Mouse (Mus musculus) left cerebral cortex, adult 11 months (tissue): ENCODE data around the gene Zdhhc14.

Experiments
- DNase-seq: peaks from one replicate; pipeline ENCODE4 v3.0.0; 2022; ENCODE audit warnings: low spot score

Gene Zdhhc14

DNA sequence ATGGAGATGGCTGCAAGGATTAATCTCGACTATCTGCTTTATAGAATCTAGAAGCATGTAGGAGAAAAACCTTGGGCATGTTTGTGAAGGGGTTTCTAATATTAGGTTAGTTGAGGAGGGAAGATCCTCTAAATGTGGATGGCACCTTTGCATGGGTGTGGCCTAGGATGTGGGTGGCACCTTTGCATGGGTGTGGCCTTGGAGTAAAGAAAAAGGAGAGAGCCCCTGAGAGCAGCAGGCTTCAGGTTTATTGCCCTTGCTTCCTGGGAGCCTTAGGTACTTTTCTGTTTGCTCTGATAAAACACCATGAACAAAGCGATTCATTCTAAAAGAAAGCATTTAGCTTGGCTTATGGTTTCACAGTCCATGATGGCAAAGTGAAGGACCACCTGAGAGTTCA lies 62.2 kb downstream of the Zdhhc14 start:
- DNase-seq, result no peak

GRCm38 (mm10) chr17:5556568-5556967 lies 64.2 kb downstream of the Zdhhc14 start:
- no peak for DNase-seq

DNA sequence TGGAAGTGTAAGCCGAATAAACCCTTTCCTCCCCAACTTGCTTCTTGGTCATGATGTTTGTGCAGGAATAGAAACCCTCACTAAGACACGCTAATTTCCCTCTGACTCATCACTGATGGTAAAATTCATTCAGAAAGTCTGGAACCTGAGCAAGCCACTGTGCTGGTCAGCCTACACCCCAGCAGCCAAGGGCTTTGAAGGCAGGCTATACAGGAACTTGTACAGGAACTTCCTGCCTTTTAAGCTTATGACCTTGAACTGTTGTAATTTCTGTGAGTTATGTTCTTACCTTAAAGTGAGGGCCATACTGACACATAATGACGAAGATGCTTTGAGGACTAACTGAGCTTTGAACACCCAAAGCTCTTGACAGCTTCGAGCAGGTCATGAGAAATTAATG lies 67.9 kb downstream of the Zdhhc14 start:
- DNase-seq, result no peak

DNA sequence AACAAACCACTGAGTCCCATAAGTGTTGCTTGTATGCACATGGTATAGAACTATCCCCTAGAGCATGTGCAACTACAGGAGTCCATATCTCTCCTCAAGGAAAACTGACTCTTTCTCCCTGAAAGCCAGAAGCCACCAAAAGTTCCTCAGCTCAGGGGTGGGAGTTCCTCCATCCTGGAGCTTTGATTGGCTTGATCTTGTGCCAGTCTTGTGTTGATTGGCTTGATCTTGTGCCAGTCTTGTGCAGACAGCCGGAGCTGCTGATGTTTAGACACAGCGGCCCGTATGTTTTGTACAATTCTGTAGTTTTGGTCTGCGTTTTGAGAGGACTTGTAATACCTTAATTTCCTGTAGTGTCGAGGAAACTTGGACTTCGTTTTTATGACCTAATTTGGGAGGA lies 70.8 kb downstream of the Zdhhc14 start:
- DNase-seq, result no peak

GRCm38 (mm10) chr17:5566006-5566405 lies 73.6 kb downstream of the Zdhhc14 start:
- DNase-seq, result no peak

- DNase-seq, result no peak
Measured at GRCm38 (mm10) chr17:5567943-5568342, 75.6 kb downstream of the Zdhhc14 start.

DNA sequence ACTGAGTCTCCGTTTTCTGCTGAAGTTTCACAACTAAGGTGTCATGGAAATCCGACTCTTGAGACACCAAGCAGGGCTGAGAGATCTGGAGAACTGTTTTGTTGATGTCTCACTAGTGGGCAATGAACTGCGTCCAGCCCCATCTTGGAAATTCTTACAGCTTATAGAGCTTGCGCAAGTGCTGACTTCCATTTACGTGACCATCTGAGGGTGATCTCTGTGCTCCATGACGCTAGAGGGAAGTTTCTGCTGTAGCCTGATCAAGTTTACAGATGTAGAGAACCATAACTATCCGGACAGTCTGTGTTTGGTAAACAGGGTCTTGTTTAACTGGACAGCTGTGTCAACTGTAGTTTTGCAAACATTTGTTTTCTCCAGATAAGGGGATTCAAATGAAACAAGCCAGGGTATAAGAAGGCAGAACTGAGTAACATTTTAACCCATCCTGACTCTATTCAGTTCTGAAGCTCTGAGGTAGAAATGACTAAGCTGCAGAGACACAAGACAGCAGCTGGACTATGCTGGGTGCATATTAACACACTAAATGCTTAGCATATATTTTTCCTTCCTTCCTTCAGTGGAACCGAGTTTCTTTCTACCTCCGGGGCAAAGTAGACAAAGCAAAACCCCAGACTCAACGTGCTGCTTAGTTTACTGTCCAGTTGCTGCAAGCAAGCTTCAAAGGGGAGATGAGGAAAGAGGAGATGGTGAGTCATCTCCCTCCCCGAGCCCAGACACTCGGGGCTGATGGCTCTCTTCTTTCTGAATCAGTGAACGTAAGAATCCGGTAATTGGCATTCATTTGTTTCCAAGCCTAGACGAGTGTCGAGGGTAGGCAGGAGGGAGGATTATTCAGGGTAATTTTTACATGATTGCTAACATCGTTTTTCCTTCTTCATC lies 77.0 kb downstream of the Zdhhc14 start:
- no peak for DNase-seq

DNA sequence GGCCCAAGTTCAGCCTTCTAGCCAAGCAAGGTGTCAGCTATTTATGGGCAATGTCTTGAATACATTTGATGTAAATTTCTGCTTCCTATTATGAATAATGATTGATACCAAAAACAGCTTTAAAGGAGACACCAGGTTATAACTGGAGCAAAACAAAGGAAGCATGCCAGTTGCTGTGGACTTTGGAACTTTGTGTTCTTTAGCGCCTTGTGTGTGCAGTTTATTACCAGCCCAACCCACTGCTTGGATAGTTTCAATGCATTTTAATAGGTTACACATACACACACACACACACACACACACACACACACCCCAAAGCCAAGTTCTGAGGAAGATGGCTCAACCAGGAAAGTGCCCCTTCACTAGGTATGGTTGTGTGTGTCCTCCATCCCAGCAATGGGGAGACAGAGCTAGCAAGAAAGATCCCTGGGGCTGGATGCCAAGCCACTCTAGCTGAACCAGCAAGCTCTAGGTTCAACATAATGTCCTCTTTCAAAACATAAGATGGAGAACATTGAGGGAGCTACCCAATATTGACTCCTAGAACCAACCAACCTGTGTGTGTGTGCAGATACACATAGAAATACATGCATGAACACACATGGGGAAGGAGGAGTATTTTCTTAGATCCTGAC lies 79.9 kb downstream of the Zdhhc14 start:
- DNase-seq, result no peak

GRCm38 (mm10) chr17:5572745-5573420 lies 80.5 kb downstream of the Zdhhc14 start:
- no peak for DNase-seq

DNA sequence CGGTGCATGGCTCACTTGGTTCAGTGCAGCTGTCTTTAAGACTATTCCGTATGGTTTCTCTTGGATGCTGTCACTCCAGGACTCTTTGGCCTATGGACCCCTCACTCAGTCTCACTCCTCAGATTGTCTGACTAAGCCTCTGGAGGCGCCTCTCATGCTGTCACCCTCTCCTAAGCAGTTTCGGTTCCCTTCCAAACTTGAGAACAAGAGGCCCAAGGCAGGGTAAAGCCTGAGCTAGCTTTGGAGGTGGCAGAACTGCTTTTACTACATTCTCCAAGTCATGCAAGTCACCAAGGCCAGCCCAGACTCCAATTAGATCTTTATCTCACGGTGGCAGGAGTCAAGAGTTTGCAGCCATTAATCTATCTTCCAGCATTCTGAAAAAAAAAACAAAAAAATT lies 82.3 kb downstream of the Zdhhc14 start:
- no peak for DNase-seq

DNA sequence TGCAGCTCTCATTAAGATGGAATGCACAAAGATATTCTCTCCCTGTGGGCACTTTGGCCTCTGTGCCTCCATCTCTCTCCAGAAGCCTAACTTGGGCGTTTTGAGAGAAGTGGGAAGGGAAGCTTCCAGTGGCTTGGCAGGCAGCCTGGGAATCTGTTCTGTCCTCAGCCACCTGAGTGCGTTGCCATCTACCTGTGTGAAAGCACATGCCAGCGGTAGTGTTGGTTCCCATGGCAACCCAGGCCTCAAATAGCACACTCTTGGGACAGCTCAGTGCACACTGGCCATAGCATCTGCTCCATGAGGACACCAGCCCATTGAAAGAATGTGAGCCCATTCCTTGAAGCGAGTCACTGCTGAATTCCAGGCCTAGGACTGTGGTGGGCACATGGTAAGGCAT lies 83.2 kb downstream of the Zdhhc14 start:
- DNase-seq, result no peak

DNA sequence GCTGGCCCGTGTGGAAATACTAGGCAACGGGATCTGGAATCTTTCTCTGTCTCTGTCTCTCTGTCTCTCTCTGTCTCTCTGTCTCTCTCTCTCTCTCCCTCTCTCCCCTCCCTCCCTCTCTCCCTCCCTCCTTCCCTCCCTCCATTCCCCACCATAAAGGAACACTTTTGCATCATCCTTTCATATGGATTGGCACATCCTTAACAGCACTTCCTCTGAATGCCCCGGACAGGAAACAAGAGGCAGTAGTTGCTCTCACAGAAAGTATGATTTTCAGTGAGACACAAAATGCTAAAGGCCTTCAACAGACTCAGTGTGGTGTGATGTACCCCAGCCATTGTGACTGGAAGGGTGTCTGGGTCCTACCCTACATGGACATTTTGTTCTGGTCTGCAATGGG lies 89.9 kb downstream of the Zdhhc14 start:
- DNase-seq, result no peak

- DNase-seq, result no peak
Measured at GRCm38 (mm10) chr17:5582937-5583336, 90.6 kb downstream of the Zdhhc14 start.

- no peak for DNase-seq
Measured at GRCm38 (mm10) chr17:5583472-5584145, 91.3 kb downstream of the Zdhhc14 start.

- no peak for DNase-seq
Measured at GRCm38 (mm10) chr17:5591604-5592209, 99.3 kb downstream of the Zdhhc14 start.

- no peak for DNase-seq
Measured at GRCm38 (mm10) chr17:5593071-5593470, 100.7 kb downstream of the Zdhhc14 start.

DNA sequence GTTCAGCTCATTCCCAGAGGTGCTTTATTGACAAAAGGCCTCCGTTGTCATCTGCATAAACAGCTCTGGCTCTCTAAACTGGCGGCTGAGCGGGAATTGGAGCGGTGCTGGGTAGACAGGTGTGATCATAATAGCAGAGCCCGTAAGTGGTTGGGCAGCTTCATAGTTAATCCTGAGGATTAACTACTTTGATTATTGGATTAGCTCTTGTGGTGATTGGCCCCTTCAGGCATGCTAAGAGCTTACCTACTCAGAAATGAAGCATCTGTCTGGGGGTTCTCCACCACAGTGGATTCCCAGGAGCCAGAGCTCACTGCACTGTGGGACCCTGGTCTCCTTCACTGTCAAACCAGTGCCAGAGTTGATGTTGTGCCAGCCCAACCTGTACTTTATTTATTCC lies 102.7 kb downstream of the Zdhhc14 start:
- DNase-seq, result no peak

DNA sequence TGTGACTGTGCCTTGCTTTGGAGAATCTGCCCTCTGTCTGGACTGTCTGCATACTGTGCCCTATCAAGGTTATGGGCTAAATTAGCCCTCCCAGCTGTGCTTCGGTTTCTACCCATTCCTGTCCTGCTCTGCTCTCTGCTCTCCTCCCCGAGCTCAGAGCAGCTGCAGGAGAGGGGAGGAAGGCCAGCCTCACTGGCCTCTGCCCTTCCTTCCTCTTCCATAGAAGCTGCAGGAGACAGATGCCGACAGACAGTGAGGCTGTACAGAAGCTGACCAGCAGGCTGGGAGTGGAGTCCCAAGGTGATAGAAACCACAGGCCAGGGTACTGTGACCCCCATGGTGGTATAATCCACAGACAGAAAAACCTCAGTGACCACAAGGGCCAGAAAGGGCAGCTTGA lies 104.1 kb downstream of the Zdhhc14 start:
- no peak for DNase-seq

GRCm38 (mm10) chr17:5598999-5599398 lies 106.6 kb downstream of the Zdhhc14 start:
- no peak for DNase-seq

DNA sequence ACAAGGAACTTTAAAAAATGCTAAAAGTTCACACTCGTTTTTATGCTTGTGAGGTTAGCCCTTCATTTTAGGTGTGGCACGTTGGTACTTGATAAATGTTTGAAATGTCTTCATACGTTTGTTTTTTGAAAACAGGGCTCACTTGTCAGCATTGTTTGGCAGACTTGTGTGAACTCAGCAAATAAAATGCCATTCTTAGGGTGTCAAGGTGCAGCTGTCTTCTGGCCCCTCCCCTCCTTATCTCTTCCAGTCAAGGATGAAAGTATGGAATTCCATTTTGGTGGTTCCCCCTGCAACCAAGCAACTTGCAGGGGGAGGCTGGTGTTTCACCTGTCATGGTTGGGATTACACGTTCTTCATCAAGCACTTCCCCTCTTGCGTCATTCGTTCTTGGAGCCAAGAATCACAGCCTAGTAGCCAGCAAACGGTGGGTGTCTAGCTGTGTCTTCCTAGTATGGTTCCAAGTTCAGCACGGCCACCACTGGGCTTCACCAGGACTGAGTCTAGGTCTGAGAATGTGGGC lies 108.2 kb downstream of the Zdhhc14 start:
- DNase-seq, result no peak

DNA sequence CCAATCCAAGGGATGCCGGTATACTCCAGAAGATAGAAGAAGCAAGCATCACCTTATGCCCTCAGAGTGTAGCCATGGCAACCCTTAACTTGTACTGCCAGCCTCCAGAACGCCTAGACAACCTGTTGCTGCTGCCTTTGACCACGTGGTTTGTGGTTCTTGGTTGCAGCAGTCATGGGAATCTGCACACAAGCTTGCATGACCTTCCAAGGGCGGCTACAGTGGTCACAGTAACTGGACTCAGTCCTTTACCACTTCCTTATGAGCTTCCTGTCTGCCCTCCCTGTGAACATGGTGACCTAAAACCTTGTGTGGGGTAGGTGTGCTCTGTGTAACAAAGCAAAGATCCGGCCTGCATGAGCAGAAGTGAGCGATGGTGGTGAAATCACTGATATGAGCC lies 109.6 kb downstream of the Zdhhc14 start:
- no peak for DNase-seq

DNA sequence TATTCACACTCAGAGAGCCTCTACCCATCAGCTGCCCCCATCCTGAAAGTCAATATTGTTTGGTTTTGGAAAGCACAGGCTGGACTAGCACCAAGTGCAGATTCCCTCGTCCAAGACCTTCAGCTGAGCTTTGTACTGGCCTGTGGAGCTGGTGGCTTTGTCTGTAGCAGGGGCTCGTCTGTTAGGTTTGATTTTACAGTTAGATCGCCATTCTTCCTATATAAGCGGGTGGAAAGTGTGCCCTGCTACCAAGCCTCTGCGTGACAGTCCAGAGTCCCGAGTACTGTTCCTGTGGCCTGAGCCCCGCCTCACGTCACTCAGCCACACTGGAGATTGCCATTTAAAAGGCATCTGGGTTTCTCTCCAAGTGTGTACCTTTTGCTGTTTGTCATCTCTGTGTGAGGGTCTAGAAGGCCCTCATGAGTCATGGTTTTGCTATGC lies 113.8 kb downstream of the Zdhhc14 start:
- no peak for DNase-seq
